Mouse (Mus musculus) lung, adult 18-20 months (tissue): Measurements from ENCODE around the gene Gpc2.

ENCODE experiments used
- DNase-seq, 2 experiments: peaks; one replicate each; pipeline ENCODE4 v3.0.0; 2022; ENCODE audit warnings: mixed read lengths in 2 of 2

Gpc2 gene

DNA sequence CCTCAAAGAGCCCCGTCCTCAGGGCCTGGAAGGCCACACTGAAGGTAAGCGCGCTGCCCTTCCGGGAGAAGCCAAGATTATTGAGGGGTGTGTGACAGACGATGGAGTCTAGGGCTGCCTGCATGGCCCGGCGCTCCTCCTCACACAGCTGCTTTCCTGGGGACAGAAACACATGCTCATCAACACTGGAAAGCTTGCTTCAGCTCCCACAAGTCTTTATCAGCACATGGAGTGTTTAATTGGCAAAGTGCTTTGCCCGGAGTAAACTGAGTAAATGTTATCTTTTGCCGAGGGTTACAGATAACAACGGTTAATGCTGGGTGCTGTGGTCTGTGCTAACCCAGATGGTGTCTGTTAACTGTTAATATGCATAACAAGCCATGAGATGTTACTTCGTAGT is 19.0 kb downstream of the Gpc2 start:
- no peak for DNase-seq

GRCm38 (mm10) chr5:138260051-138260450 is 19.8 kb downstream of the Gpc2 start:
- DNase-seq, result no peak

DNA sequence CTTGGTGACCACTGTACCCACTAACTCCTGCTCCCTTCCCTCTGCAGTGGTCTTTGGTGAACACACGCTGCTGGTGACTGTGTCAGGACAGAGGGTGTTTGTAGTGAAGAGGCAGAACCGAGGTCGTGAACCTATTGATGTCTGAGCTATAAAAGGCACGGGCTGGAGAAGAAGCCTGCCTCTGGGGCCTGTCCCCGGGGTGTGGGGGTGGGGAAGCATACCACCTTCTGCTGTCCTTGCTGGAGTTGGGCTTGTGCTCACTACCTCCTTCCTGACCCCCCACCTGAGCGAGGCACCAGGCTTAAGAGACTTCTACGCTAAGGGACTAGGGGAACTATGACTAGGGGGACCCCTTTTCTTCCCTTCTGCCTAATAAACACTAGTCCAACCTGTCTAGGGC is 20.8 kb downstream of the Gpc2 start:
- DNase-seq, result no peak

GRCm38 (mm10) chr5:138258542-138258941 is 21.3 kb downstream of the Gpc2 start:
- no peak for DNase-seq

DNA sequence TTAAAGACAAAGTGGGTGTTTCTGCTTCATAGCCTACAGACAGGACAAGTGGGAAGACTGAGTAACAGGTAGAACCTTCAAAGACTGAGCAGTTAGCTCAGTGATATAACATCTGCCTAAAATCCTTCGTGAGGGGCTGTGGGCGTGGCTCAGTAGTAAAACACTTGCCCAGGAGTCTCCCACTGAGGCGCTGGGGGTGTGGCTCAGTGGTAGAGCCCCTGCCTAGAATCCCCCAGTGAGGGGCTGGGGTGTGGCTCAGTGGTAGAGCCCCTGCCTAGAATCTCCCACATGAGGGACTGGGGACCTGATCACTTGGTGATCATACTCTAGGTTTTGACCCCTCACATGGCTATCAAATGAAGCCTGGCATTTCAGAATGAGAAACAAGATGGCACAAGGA is 21.7 kb downstream of the Gpc2 start:
- no peak for DNase-seq

- no peak for DNase-seq
These were observed 22.2 kb downstream of the Gpc2 start for GRCm38 (mm10) chr5:138257585-138257978.

- DNase-seq, result peak in 1 of 2 experiments; percentile 35
These were observed 22.7 kb downstream of the Gpc2 start for GRCm38 (mm10) chr5:138256966-138257584.

GRCm38 (mm10) chr5:138256094-138256467 is 23.7 kb downstream of the Gpc2 start:
- no peak for DNase-seq

DNA sequence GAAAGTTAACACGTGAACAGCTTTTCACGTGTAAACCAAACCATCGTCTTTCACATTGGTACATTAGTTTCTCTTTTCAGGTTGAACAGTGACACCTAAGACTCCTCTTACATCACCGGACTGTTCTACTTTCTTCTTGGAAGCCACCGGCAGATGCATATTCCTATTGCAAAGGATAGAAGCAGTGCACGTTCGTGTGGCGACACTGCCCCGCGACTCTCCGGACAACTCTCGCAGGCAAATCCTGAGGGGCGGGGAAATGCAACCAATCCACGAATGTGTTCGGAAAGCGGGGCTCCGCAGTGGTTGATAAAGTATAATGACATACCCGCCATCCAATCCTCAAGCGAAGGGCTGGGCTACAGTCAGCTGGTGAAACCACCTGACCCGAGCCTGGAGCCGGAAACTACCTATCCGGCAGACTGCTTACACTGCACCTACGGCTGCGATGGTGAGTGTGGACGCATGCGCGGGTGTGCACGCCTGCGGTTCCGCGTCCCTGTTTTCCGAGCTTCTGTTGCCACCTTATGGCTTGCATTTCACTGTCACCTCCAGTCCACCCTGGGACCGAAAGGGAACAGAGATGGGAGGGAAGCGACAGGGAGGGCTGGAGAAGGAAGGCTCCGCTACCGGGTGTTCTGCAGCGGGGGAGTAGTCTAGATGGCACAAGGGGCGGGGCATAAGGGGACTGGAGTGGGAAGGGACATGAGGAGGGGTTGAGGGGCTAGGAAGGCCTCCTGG is 24.3 kb downstream of the Gpc2 start, which contains the start of gene Lamtor4:
Lamtor4 (plus strand) TSS at position 130 of the 741 bp plus-strand sequence.
- DNase-seq, result peak; percentile 97

GRCm38 (mm10) chr5:138253061-138253460 is 26.7 kb downstream of the Gpc2 start:
- no peak for DNase-seq

DNA sequence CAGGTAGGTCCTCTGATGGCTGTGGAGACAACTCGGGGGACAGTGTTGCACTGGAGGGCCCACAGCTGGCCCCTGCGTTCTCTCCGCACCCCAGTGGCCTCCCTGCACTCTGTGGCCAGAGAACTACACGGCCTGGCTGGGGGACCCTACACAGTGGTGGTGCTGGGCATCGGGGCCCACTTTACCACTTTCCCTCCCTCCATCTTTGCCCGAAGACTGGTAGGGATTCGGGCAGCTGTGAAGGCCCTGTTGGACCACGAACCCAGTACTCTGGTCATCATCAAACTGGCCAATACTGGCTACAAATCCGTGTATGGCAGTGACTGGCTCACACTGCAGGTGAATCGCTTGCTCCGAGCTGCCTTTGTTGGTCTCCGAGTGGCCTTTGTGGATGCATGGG is 28.7 kb downstream of the Gpc2 start:
- DNase-seq, result no peak

GRCm38 (mm10) chr5:138241511-138241910 is 38.3 kb downstream of the Gpc2 start:
- DNase-seq, result peak in 1 of 2 experiments; percentile 27

- DNase-seq, result no peak
These were observed 45.6 kb downstream of the Gpc2 start for GRCm38 (mm10) chr5:138234224-138234623.

- DNase-seq, result no peak
These were observed 46.0 kb downstream of the Gpc2 start for GRCm38 (mm10) chr5:138233778-138234177.

- no peak for DNase-seq
These were observed 50.3 kb downstream of the Gpc2 start for GRCm38 (mm10) chr5:138229511-138229910.

GRCm38 (mm10) chr5:138228026-138228425 is 51.8 kb downstream of the Gpc2 start:
- DNase-seq, result peak in 1 of 2 experiments; percentile 15

DNA sequence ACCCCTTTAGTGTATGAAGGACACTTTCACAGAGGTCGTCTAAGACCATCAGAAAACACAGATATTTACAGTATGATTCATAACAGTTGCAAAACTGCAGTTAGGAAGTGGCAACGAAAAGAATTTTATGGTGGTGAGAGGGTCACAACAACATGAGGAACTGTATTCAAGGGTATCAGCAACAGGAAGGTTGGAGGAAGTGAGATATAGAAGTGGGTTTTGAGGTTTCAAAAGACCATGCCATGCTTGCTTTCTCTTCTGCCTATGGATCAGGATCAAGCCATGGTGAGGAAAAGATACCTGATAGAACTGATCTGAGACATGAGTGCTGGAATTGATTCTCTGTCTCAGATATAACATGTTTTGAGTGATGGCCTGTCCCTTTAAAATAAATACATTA is 52.4 kb downstream of the Gpc2 start:
- DNase-seq, result no peak

GRCm38 (mm10) chr5:138226491-138226890 is 53.3 kb downstream of the Gpc2 start:
- DNase-seq, result no peak

DNA sequence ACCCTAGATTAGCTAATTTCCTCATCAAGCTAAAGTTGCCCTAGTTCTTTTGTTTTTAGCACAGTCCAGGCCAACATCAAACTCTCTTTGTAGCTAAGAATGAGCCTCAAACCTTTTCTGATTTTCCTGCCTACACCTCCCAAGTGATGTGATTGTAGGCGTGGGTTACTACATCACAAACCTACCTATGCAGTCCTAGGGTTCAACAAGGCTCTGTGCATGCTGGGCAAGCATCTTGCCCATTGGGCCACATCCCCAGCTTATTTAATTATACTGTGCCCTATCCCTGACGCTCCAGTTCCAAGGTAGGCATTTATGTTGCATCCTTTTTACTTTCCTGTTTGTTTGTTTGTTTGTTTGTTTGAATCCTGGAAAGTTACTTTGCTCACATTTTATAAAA is 54.1 kb downstream of the Gpc2 start, which contains the start of gene Nxpe5:
Nxpe5 (plus strand) TSS at position 199 of the 400 bp plus-strand sequence.
- no peak for DNase-seq
